Mouse (Mus musculus): Measurements from ENCODE around the gene Pde5a.

Pde5a gene

GRCm38 (mm10) chr3:122860573-122861498, 132.1 kb downstream of the Pde5a start:
- DNase-seq = no peak

GRCm38 (mm10) chr3:122865092-122865491, 136.3 kb downstream of the Pde5a start:
- DNase-seq = no peak

- DNase-seq = no peak
These were observed 139.5 kb downstream of the Pde5a start for GRCm38 (mm10) chr3:122868270-122868669.

- no peak for DNase-seq
These were observed 142.8 kb downstream of the Pde5a start for GRCm38 (mm10) chr3:122871596-122871995.

- no peak for DNase-seq
These were observed 148.1 kb downstream of the Pde5a start for GRCm38 (mm10) chr3:122876870-122877269.

GRCm38 (mm10) chr3:122877543-122877942, 148.8 kb downstream of the Pde5a start:
- no peak for DNase-seq

- no peak for DNase-seq
These were observed 150.1 kb downstream of the Pde5a start for GRCm38 (mm10) chr3:122878705-122879315.

- no peak for DNase-seq
These were observed 159.0 kb downstream of the Pde5a start for GRCm38 (mm10) chr3:122887505-122888301.

GRCm38 (mm10) chr3:122888371-122888819, 159.6 kb downstream of the Pde5a start:
- DNase-seq = no peak

- DNase-seq = no peak
These were observed 166.0 kb downstream of the Pde5a start, which contains the start of gene Fabp2 for GRCm38 (mm10) chr3:122894772-122895171. Gene Fabp2, plus strand, starts transcription at chr3:122895072.

- DNase-seq = no peak
These were observed 166.5 kb downstream of the Pde5a start for GRCm38 (mm10) chr3:122895189-122895731.

GRCm38 (mm10) chr3:122898254-122898653, 169.5 kb downstream of the Pde5a start:
- no peak for DNase-seq

GRCm38 (mm10) chr3:122903746-122904433, 175.1 kb downstream of the Pde5a start:
- DNase-seq = no peak

- no peak for DNase-seq
These were observed 179.1 kb downstream of the Pde5a start for GRCm38 (mm10) chr3:122907841-122908240.

Data from cerebellum, adult 9-10 months (tissue).